Mouse (Mus musculus): Measurements from ENCODE around the gene Myo6. TPM values are rescaled to one million over a fixed set of nuclear protein-coding genes. Genes with fewer than 3 reads are reported as not detected.

The Myo6 gene
- total RNA-seq (2017) = 19.1 to 66.2 TPM (median 33.2 TPM) in 3 replicates

DNA sequence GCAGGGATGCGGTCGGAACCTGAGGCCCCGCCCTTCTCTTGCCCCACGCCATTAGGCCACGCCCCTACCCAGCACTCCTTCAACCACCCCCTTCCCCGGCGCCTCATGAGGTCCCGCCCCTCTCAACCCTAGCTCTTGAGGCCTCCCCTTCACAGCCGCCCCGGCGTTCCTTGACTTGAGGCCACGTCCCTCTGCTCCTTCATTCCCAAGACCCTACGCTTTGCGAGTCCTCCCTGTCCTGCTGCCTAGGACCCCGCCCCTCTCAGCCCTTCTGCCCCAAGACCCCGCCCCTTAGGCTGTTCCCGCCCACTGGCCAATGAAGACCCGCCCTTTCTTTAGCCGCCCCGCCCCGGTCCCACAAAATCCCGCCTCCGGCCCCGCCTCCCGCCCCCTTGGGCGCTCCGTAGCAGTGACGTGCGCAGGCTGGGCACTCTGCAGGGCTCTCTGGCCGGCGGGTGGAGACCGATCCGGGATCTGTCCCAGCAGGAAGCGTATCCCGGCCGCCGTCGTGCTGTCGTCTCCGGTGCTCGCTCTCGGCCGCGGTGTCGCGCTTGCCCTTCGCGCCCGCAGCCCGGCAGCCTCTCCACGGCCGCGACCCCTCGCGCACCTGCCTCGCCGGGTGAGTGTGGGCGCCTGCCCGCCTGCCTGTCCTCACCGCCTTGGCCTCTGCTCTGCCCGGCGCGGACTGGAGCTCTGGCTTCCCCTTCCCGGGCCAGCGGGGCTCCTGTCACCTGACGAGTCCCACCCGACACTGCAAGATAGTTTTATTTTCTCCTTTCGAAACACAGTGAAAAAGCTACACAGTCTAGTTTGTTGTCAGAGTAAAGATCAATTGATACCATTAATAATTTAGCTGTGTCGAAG lies at the start of gene Myo6:
Gene Myo6, plus strand, starts transcription at position 421 of the 864 bp plus-strand sequence.
- ATAC-seq (replicated peaks; ENCODE audit: insufficient number of reproducible peaks, low FRiP score, low TSS enrichment, poor library complexity, severe bottlenecking) = peak; percentile 69

DNA sequence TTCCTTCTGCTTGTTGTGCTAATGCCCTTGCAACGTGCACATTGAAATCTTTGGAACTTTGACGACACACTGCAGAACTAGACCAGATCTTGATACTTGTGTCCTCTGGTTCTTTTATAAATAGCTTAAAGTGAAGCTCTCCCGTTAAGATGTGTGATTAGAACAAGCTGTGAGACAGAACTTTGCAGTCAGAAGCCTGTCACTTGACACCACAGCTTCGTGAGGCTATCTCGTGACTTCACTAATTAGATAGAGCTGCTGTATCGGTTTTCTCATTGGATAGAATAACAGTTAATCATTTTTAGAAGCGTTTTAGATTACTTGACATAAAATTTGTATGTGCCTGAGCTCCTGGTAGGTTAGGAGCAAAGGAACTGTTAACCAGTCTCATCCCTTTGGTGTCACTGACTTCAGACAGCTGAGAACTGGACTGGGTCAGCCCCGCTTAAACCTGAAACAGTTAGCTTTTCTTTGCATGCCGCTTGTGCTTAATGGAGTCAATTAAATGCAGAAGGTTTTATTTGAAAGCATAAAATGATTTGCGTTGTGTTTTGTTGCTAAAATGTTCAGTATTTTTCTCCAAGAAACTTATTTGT lies 18.7 kb upstream of the Myo6 start:
- no peak for ATAC-seq (replicated peaks; ENCODE audit: insufficient number of reproducible peaks, low FRiP score, low TSS enrichment, poor library complexity, severe bottlenecking)

DNA sequence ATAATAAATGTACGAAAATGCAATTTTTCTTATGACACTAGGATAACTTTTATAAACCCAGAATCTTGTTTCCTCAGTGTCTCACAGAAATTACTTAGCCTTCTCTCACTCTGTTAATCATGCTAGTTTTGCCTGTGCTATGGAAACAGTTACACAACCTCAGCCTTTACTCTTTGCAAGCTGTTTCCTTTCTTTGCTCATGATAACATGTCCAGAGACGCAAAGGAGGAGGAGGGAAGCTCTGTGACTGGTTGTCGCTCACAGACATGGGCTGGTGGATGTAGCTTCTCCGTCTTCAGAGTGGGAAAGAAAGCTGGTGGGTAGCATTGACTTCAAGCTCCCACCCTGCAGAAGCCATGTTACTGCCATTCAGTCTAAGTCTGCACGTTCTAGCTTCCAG lies 15.2 kb upstream of the Myo6 start:
- no peak for ATAC-seq (replicated peaks; ENCODE audit: insufficient number of reproducible peaks, low FRiP score, low TSS enrichment, poor library complexity, severe bottlenecking)

DNA sequence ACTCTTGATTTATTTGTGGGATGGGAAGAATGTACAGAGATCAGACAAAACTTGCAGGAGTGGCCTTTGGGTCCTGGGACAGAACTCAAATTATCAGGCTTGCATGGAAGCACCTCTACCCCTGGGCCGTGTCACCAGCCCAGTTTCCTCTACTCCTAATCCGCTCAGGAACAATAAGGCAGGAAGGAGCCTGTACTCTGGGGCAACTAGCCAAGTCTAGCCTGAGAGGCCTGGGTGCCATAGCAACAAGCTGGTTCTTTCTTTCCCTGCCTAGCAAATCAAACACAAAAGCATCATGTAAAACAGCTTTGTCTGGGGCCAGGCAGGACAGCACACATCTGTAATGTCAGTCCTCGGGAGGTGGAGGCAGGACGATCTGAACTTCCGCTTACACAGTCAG lies 9.6 kb upstream of the Myo6 start:
- no peak for ATAC-seq (replicated peaks; ENCODE audit: insufficient number of reproducible peaks, low FRiP score, low TSS enrichment, poor library complexity, severe bottlenecking)

DNA sequence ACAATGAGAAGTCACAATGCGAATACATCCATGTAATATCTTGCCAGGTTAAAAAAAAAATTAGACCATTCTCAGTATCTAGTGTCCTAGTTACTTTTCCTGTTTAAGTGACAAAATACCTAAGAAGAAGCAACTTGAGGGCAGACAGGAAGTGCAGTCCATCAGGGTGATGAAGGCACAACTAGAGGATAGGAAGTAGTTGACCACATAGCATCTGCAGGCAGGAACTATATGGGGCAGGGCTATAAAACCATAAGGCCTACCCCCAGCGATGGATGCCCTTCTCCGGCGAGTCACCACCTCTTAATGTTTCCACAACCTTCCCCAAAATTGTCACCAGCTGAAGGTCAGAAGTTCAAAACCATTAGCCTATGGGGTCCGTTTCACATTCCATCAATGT lies 8.1 kb upstream of the Myo6 start:
- no peak for ATAC-seq (replicated peaks; ENCODE audit: insufficient number of reproducible peaks, low FRiP score, low TSS enrichment, poor library complexity, severe bottlenecking)

DNA sequence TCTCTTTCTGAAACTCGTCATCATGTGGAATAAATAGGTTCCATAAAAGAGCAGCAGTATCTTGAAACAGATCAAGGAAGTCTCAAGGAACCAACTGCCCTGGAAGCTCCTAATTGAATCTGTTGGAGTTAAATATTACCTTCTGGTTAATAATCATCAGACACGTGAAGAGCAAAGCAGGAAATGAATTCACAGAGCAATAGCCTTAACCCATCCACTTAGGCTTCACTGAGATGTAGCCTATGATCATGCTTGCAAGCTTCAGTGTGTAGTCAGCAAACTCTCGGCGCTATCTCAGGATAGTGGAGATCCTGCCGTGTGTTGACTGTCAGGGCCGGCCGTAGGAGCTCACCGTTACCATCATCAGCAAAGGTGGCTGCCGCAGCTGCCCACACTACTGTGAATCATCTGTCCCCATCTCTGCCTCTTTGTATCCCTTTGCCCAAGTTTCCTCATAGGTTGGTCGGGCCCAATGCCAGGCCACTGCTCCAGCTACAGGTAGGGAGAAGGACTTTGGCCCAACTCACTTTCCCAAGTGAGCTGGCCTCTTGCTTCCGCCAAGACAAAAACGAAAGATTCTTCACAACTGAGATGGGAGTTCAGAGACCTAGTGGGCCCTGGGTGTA lies 6.9 kb upstream of the Myo6 start:
- no peak for ATAC-seq (replicated peaks; ENCODE audit: insufficient number of reproducible peaks, low FRiP score, low TSS enrichment, poor library complexity, severe bottlenecking)

DNA sequence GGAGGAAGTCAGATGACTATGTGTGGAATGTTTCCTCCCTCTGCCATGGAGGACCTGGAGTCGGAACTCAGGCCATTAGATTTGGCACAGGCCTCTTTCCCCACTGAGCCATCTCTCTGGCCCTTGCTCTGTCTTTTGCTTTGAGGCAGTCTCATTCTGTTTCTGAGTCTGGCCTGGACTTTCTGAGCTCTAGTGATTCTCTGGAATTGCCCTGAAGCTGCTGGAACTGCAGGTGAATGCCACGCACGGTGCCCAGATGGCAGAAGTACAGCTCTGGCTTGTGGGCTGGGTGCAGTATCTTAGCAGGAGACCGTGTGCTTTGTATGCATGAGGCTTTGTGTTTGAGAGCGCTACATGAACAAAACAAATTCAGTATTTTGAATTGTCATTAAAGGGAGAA lies 5.9 kb upstream of the Myo6 start:
- no peak for ATAC-seq (replicated peaks; ENCODE audit: insufficient number of reproducible peaks, low FRiP score, low TSS enrichment, poor library complexity, severe bottlenecking)

DNA sequence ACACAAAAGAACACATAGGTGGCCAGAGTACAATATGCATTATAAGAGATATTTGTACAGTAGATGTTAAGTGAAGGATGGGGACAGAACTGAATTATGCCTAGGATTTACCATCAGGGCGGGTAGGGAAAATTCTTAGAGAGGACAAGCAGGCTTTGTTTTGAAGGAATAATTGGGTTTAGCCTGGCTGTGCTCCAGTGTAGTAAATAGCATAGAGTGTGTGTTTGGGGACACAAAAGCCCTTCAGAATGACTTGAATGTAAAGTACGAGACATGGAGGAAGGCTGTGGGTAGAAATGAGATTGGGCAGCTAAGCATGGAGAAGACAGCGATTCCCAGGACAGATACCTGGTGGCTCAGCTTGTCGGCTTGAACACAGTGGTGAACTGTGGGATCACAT lies 3.4 kb upstream of the Myo6 start:
- ATAC-seq (replicated peaks; ENCODE audit: insufficient number of reproducible peaks, low FRiP score, low TSS enrichment, poor library complexity, severe bottlenecking) = no peak

DNA sequence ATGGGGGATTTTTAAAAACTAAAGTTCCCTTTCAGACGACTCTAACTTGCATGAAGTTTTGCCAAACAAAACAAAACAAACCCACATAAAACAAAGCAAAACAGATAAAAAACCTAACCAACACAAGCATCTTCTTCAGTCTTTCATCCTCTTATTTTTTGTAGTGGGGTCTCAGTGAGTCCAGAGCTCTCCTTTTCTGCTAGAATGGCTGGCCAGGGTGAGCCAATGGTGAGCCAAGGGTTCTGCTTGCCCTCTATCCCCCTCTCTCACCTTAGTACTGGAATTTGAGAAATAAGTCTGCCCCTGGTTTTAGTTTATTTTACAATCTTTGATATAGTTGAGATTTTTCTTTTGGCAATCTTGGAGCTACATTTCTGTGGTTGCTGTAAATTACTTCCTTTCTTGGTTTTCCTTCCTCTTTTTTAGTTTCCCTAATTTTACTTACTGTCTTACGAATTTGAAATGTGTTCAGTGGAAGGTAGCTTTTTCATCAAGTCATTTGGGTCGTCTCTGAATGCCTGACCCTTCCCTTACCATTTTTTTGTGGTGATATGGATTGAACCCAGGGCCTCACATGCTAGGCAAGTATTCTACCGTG lies 1.6 kb upstream of the Myo6 start:
- no peak for ATAC-seq (replicated peaks; ENCODE audit: insufficient number of reproducible peaks, low FRiP score, low TSS enrichment, poor library complexity, severe bottlenecking)

DNA sequence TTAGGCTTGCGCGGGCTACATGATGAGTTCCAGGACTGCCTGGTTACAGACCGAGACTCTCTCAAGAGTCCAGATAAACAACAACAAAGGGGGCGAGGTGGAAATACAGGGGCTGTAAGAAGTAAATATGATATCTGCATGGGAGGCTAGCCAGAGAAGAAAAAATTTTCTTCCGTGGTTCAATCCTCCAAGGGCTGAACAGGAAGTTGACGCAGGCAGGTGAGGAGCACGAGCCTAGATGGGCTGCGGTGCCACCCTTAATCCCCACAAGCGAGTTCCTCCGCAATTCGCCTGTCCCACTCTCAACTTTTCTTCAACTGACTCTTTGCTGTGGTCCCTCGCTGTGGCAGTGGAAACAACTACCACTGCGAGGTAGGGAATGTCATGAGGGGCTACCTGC lies 640 bp upstream of the Myo6 start:
- ATAC-seq (replicated peaks; ENCODE audit: insufficient number of reproducible peaks, low FRiP score, low TSS enrichment, poor library complexity, severe bottlenecking) = 0 out of 2 replicates have a peak, but pooled peaks have one; percentile 4

DNA sequence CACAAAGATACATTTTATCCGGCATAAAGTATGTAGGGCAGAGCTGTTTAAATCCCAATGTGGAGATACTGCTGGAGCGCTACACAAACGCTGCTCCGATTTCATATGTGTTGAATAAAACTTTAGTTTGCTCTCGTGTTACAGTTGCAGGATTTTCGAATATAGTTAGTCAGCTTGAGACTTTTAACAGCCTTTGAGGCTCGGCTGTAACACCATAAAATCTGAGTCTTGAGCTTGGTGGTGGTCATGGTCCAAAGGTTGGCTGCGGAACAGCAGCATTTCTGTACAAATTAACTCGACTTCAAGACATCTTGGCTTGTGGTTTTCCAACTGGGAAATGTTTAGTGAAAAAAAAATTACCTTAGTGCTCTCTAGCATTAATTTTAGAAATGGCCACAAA lies 859 bp downstream of the Myo6 start:
- no peak for ATAC-seq (replicated peaks; ENCODE audit: insufficient number of reproducible peaks, low FRiP score, low TSS enrichment, poor library complexity, severe bottlenecking)

DNA sequence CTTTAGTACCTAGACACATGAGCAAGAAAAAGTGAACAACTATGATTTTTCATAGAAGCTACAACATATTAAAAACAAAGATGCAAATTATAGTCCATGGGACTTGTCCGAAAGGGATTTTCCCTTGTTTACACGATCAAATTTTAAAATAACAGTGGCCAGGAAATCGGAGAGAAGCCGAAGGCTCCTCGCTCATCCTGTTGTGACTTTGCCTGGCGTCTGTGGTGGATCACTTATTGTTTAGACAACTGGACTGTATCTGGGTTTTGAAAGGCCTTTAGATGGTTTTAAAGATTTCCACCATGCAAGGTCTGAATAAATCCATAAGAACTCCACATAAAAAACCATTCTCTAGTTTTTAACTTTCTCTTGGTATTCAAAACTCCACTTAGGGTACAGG lies 1.6 kb downstream of the Myo6 start:
- ATAC-seq (replicated peaks; ENCODE audit: insufficient number of reproducible peaks, low FRiP score, low TSS enrichment, poor library complexity, severe bottlenecking) = no peak

DNA sequence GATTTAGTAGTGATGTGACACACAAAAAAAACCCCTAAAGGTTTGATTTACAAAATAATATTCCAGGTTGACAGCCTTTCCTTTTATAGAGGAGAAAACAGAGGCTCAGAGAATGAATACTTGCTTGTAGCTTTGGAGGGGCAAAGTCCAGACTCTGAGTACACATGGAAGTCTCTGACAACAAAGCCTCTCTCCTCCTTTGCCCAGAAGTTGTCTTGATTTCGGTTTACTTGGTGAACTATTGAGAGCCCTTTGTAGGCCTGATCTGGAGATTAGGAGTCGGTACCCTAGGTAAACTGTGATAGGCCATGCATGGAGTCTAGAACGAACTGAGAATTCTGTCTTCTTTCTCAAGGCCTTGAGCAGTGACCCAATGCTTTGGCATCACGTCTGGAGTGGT lies 2.3 kb downstream of the Myo6 start:
- ATAC-seq (replicated peaks; ENCODE audit: insufficient number of reproducible peaks, low FRiP score, low TSS enrichment, poor library complexity, severe bottlenecking) = no peak

DNA sequence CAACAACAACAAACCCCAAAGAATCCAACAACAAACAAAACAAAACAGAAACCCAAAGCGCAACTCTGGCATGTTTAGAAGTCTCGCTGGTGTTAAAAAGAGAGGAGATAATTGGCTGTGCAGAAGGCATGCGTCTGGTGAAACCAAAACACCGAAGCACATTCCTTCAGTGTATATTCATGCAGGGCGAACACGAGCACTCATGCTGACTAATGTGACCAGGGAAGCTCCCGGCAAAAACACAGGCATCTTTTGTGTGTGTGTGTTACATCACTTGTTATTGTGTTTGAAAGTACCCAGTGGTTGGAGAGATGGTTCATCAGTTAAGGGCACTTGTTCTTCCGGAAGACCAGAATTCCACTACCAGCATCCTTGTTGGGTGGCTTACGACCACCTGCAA lies 4.7 kb downstream of the Myo6 start:
- no peak for ATAC-seq (replicated peaks; ENCODE audit: insufficient number of reproducible peaks, low FRiP score, low TSS enrichment, poor library complexity, severe bottlenecking)

DNA sequence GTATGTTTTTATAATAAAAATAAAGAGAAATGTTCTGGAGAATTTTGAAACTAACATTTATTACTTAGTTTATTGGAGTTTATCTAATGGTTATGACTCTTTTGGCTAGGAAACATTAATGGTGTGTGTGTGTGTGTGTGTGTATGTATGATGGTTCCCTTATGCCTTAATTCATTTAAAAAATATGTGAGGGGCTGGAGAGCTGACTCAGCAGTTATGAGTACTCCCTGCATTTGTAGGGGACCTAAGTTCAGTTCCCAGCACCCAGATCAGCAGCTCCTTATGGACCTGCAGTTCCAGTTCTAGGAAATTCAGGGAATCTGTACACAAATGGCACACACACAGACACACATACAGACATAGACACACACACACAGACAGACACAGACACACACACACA lies 6.4 kb downstream of the Myo6 start:
- ATAC-seq (replicated peaks; ENCODE audit: insufficient number of reproducible peaks, low FRiP score, low TSS enrichment, poor library complexity, severe bottlenecking) = no peak

DNA sequence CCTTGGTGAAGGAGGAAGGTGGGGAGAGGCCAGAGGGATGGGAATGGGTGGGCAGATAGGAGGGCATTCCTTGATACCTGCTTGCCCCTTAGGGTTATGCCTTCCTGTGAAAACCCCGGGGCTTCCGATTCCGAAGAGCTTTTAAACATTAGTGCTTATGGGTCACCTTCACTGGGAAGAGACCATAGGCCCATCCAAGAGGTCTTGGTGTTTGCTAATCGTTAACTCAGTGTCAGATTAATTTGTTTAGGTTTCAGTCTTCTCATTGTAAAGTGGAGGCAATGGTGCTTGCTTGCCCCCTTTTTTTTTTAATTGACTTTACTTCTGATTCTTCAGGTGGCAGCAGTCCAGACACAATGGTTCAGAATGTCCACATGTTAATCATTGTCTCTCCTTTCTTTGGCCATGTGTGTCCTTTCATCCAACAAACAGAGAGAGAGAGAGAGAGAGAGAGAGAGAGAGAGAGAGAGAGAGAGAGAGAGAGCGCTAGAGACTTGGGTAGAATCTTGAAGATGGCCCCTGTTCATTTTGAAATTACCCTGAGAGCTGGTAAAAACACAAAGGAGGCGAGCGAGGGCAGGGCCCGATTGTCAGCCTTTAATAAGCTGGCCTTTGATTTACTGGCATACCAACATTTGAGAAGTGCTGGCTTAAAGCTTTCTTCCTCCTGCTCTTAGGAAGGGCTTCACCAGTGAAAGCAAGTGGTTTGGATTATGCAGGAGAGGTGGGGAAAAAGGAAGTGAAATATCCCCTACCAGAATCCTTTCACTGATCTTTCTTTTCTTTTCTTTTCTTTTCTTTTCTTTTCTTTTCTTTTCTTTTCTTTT lies 7.8 kb downstream of the Myo6 start:
- no peak for ATAC-seq (replicated peaks; ENCODE audit: insufficient number of reproducible peaks, low FRiP score, low TSS enrichment, poor library complexity, severe bottlenecking)

DNA sequence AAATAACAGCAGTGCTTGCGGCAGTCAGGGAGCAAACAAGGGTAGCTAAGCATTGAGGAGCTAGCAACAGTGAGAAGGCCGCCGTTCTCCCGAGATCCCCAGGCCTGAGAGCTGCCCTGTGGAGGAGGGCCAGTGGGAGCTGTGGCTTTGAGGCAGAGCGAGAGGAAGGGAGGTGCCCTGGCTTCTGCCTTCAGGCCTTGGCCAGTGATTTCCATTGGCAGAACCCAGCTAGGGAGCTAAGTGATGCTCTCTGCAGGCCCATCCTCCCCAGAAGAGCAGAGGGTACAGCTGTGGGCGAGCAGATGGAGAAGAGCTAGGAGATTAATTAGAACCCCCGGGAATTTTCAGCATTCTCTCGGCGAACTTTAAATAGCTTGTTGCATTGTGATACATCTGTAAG lies 8.8 kb downstream of the Myo6 start:
- ATAC-seq (replicated peaks; ENCODE audit: insufficient number of reproducible peaks, low FRiP score, low TSS enrichment, poor library complexity, severe bottlenecking) = no peak

DNA sequence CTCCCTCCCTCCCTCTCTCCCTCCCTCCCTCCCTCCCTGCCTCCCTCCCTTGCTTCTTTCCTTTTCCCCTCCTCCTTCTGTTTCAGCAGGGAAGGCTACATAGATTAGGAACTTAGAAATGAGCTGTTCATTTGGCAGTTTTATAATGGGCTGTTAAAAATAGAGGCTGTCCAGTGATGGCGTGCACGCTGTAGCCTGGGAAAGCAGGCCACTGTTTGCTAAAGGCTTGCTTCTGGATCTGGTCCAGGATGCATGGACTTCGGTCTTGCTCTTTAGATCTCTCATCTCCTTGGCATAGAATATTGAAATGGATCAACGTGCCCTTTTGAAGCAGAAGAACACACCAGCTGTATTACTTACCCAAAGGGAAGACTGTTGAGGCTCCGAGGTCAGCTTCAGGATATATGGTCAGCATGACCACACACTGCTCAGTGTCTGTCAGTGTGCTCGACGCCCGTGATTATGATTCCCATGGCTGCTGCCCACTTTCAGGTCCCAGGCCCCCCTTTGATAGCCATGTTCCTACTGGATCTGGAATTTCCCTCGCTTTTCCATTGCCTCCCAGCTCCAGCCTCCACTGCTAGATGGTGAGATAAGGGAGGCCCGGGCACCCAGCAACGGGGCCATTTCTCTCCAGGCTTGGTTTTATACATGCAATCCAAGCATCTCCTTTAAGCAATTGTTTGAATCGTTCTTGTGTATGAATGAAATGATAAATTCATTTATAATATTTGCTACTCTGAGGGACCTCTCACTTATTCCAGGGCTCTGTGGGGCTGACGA lies 12.1 kb downstream of the Myo6 start:
- ATAC-seq (replicated peaks; ENCODE audit: insufficient number of reproducible peaks, low FRiP score, low TSS enrichment, poor library complexity, severe bottlenecking) = no peak

Measured in monocyte, adult 5-6 weeks (primary cell).